Mouse (Mus musculus): ENCODE data around the gene Tgfa. TPM values are rescaled to one million over a fixed set of nuclear protein-coding genes. Genes with fewer than 3 reads are reported as not detected.

The Tgfa gene
- polyA plus RNA-seq, 1 experiment from 2014 or later: 2.2 TPM

DNA sequence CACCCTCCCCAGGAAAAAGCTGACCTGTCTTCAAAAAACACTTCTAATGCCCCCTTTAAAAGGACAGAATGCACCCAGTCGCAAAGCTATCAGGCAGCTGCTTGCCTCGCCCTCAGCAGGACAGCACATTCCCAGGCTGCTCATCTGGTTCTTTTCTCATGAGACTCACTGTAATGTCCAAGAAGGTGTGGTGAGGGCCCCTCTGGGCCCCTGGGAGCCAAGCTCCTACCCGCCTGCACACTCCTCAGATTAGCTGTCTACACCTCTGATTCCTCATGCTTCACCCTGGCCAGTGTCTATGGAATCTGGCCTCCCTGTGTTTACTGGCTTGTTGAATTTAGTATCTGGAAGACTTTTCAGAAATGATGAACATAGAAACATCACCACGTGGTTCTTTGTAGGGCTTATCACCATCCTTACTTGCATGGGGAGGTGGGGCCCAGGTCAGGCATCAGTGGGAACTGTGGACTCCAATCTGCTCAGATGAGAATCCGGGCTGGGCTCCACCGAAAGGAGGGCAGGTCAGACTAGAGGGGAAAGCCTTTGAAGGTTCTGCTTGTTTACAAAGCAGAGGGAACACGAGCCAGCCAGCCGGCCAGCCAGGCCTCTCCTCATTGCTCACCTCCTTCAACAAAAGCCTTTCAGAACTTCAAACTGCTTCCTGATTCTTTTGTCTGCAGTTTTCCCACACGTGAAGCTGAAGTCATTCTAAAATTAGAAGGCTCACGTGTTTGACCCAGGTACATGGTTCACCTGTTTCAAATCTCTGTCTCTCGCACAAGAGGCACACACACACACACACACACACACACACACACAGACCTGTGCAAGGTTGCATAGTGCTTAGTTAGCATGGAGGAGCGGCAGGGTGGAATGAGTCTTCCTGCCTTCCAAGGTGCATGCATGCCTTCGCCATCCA lies 38.7 kb downstream of the Tgfa start:
- 38% methylated on average over 13 of the region's 13 CpGs for WGBS
- H3K9me3 ChIP-seq (ENCODE audit: control insufficient read depth, low read length): no peaks in the 10 kb centered on the region
- DNase-seq (ENCODE audit: low spot score) (no peak), ATAC-seq (ENCODE audit: insufficient read depth, low FRiP score, low TSS enrichment) (no peak)
- H3K27ac ChIP-seq (ENCODE audit: low read depth, low read length): no peak overlapping the region
- no peaks in the 10 kb centered on the region for H3K27me3 ChIP-seq (ENCODE audit: control insufficient read depth, insufficient read depth, low read length)
- no peak overlapping the region for H3K4me2 ChIP-seq (ENCODE audit: low read depth)
- no peak overlapping the region for H3K4me3 ChIP-seq (ENCODE audit: low read depth, low read length)
- H3K4me1 ChIP-seq (ENCODE audit: control insufficient read depth, insufficient read depth, low read length): no peaks in the 10 kb centered on the region
- no peaks in the 10 kb centered on the region for H3K36me3 ChIP-seq (ENCODE audit: control insufficient read depth, insufficient read depth, low read length)
- H3K9ac ChIP-seq (ENCODE audit: low read length): no peak overlapping the region

DNA sequence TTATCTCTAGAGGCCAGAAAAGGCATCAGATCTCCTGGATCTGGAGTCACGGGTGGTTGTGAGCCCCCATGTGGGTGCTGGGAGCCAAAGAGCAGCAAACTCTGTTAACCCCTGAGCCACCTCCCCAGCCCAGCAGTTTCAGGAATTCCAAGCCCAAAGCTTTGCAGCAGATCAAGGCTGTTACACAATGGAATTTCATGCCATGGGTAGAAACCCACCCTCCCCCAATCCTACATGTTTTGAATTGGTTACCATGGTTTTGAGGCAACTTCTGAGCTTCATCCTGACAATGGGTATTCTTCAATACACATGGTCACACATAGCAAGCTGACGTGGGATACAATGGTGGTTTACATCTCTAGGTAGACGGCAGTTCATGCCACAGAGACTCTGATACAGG lies 49.8 kb downstream of the Tgfa start:
- Histone ChIP-seq H3K4me1 (ENCODE audit: control insufficient read depth, insufficient read depth, low read length) (no peaks in the 10 kb centered on the region; the same call in 1 of the 2 replicates), H3K27ac (ENCODE audit: low read depth, low read length) (no peak overlapping the region), H3K36me3 (ENCODE audit: control insufficient read depth, insufficient read depth, low read length) (no peaks in the 10 kb centered on the region), H3K4me3 (ENCODE audit: low read depth, low read length) (no peak overlapping the region), H3K9me3 (ENCODE audit: control insufficient read depth, low read length) (no peaks in the 10 kb centered on the region), H3K4me2 (ENCODE audit: low read depth) (no peak overlapping the region), H3K9ac (ENCODE audit: low read length) (no peak overlapping the region), H3K27me3 (ENCODE audit: control insufficient read depth, insufficient read depth, low read length) (no peaks in the 10 kb centered on the region)
- 48% methylated on average over 3 of the region's 3 CpGs for WGBS
- ATAC-seq (ENCODE audit: insufficient read depth, low FRiP score, low TSS enrichment): no peak
- no peak for DNase-seq (ENCODE audit: low spot score)

DNA sequence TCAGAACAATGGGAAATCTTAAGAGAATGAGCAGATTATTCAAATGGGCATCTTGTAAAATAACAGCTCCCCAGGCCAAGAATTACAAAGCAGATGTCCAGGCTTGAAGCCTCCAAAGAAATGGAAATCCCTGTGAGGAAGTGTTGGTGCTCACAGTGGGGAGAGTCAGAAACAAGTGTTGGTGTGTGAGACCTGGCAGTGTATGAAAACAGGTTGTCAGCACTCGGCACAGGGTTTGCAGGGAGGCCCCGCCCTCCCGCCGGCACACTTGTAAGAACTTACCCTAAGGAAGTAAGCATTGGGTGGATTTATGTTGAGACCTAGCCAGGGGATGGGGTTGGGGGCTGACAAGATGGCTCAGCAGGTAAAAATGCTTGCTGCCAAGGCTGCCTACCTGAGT lies 50.9 kb downstream of the Tgfa start:
- Histone ChIP-seq H3K9ac (ENCODE audit: low read length) (no peak overlapping the region), H3K9me3 (ENCODE audit: control insufficient read depth, low read length) (no peaks in the 10 kb centered on the region), H3K27me3 (ENCODE audit: control insufficient read depth, insufficient read depth, low read length) (no peaks in the 10 kb centered on the region), H3K4me1 (ENCODE audit: control insufficient read depth, insufficient read depth, low read length) (no peaks in the 10 kb centered on the region; the same call in 1 of the 2 replicates), H3K4me2 (ENCODE audit: low read depth) (no peak overlapping the region), H3K4me3 (ENCODE audit: low read depth, low read length) (no peak overlapping the region), H3K27ac (ENCODE audit: low read depth, low read length) (no peak overlapping the region), H3K36me3 (ENCODE audit: control insufficient read depth, insufficient read depth, low read length) (no peaks in the 10 kb centered on the region)
- ATAC-seq (ENCODE audit: insufficient read depth, low FRiP score, low TSS enrichment): no peak
- 48% methylated on average over 4 of the region's 4 CpGs for WGBS
- DNase-seq (ENCODE audit: low spot score): no peak

DNA sequence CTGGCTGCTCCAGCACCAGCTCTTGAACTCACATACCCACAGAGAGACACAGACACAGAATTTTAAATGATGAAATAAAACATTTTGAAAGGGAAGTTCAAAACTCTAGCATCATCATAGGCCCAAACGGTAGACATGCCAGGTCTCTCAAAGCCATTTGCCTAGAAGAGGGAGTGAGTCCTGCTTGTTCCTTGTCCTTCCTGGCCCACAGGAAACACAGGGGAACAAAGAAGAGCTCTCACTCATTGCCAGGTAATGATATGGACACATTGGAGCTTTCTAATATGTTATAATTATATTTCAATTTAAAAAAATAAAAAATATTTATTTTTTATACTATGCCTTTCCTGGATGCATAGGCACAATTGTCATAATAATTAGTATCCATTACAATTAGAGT lies 53.5 kb downstream of the Tgfa start:
- Histone ChIP-seq H3K27ac (ENCODE audit: low read depth, low read length) (no peak overlapping the region), H3K9me3 (ENCODE audit: control insufficient read depth, low read length) (no peaks in the 10 kb centered on the region)

DNA sequence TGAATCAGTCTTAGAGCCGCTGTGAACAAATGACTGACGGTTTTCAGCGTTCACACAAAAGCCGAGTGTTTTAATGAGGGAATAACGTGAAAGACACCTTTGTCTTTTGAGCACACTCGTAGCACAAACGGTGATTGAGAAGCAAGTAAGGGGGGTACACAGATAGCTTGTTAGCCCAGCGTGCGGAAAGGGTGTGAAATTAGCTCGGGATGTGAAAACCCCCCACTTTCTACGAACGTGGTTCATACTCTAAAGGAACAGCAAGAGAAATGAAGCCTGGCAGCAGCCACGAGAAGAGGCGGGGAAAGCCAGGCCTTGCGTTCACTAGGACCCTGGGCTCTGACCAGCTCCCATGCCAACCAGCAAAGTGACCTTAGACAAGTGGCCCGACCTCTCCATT lies 54.0 kb downstream of the Tgfa start:
- Histone ChIP-seq H3K27me3 (ENCODE audit: control insufficient read depth, insufficient read depth, low read length) (no peaks in the 10 kb centered on the region), H3K9me3 (ENCODE audit: control insufficient read depth, low read length) (no peaks in the 10 kb centered on the region), H3K4me1 (ENCODE audit: control insufficient read depth, insufficient read depth, low read length) (no peaks in the 10 kb centered on the region; the same call in 1 of the 2 replicates), H3K9ac (ENCODE audit: low read length) (no peak overlapping the region), H3K27ac (ENCODE audit: low read depth, low read length) (no peak overlapping the region), H3K36me3 (ENCODE audit: control insufficient read depth, insufficient read depth, low read length) (no peaks in the 10 kb centered on the region), H3K4me2 (ENCODE audit: low read depth) (no peak overlapping the region), H3K4me3 (ENCODE audit: low read depth, low read length) (no peak overlapping the region)
- DNase-seq (ENCODE audit: low spot score): peak; percentile 30
- 44% methylated on average over 16 of the region's 16 CpGs for WGBS
- ATAC-seq (ENCODE audit: insufficient read depth, low FRiP score, low TSS enrichment): no peak

More for the DNA sequence above, 53.5 kb downstream of the Tgfa start:
- Histone ChIP-seq H3K4me2 (ENCODE audit: low read depth) (no peak overlapping the region), H3K36me3 (ENCODE audit: control insufficient read depth, insufficient read depth, low read length) (no peaks in the 10 kb centered on the region), H3K4me1 (ENCODE audit: control insufficient read depth, insufficient read depth, low read length) (no peaks in the 10 kb centered on the region; the same call in 1 of the 2 replicates), H3K27me3 (ENCODE audit: control insufficient read depth, insufficient read depth, low read length) (no peaks in the 10 kb centered on the region), H3K9ac (ENCODE audit: low read length) (no peak overlapping the region), H3K4me3 (ENCODE audit: low read depth, low read length) (no peak overlapping the region)
- WGBS: 76% methylated on average over 1 of the region's 1 CpGs
- no peak for ATAC-seq (ENCODE audit: insufficient read depth, low FRiP score, low TSS enrichment)
- no peak for DNase-seq (ENCODE audit: low spot score)

DNA sequence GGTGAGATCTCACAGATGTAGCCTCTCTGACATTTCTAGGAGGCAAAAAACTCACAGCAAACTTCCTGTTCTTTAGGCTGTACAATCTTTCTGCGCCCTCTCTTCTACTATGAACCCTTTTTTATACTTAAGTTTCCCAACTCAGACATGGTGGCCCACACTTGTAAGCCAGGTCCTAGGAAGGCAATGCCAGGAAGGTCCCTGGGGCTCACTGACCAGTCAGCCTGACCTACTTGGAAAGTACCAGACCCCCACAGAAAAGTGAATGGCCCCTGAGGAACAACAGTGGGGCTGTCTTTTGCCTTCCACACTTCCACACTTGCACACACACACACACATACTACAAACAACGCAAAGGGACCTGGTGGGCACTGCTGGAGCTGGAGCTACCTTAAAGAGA lies 55.2 kb downstream of the Tgfa start:
- Histone ChIP-seq H3K27ac (ENCODE audit: low read depth, low read length) (no peak overlapping the region), H3K9ac (ENCODE audit: low read length) (no peak overlapping the region), H3K36me3 (ENCODE audit: control insufficient read depth, insufficient read depth, low read length) (no peaks in the 10 kb centered on the region), H3K4me1 (ENCODE audit: control insufficient read depth, insufficient read depth, low read length) (no peaks in the 10 kb centered on the region; the same call in 1 of the 2 replicates), H3K4me3 (ENCODE audit: low read depth, low read length) (no peak overlapping the region), H3K27me3 (ENCODE audit: control insufficient read depth, insufficient read depth, low read length) (no peaks in the 10 kb centered on the region), H3K4me2 (ENCODE audit: low read depth) (no peak overlapping the region), H3K9me3 (ENCODE audit: control insufficient read depth, low read length) (no peaks in the 10 kb centered on the region)
- DNase-seq (ENCODE audit: low spot score) (no peak), ATAC-seq (ENCODE audit: insufficient read depth, low FRiP score, low TSS enrichment) (no peak)
- WGBS: 98% methylated on average over 2 of the region's 2 CpGs

DNA sequence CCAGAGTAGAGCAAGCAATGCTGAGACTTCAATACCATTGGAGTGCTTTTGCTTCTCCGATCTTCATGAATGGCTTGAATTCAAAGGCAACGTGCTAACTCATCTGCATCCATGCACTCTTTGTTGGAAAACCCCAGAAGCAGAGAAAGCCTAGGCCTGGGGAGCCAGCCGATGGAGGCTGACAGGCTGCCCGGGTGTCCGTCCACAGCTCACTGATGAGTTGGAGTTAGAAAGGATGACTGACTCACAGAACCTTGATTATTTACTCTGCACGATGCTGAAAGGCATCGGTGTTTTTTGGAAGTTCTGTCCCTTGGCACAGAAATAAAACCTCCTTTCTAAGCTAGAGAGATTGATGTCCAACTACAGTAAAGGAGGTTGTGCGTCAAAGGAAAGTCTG lies 55.8 kb downstream of the Tgfa start:
- ATAC-seq (ENCODE audit: insufficient read depth, low FRiP score, low TSS enrichment) (no peak), DNase-seq (ENCODE audit: low spot score) (no peak)
- Histone ChIP-seq H3K27me3 (ENCODE audit: control insufficient read depth, insufficient read depth, low read length) (no peaks in the 10 kb centered on the region), H3K9ac (ENCODE audit: low read length) (no peak overlapping the region), H3K4me1 (ENCODE audit: control insufficient read depth, insufficient read depth, low read length) (no peaks in the 10 kb centered on the region; the same call in 1 of the 2 replicates), H3K4me3 (ENCODE audit: low read depth, low read length) (no peak overlapping the region), H3K36me3 (ENCODE audit: control insufficient read depth, insufficient read depth, low read length) (no peaks in the 10 kb centered on the region), H3K4me2 (ENCODE audit: low read depth) (no peak overlapping the region), H3K27ac (ENCODE audit: low read depth, low read length) (no peak overlapping the region), H3K9me3 (ENCODE audit: control insufficient read depth, low read length) (no peaks in the 10 kb centered on the region)
- WGBS: 78% methylated on average over 8 of the region's 8 CpGs

DNA sequence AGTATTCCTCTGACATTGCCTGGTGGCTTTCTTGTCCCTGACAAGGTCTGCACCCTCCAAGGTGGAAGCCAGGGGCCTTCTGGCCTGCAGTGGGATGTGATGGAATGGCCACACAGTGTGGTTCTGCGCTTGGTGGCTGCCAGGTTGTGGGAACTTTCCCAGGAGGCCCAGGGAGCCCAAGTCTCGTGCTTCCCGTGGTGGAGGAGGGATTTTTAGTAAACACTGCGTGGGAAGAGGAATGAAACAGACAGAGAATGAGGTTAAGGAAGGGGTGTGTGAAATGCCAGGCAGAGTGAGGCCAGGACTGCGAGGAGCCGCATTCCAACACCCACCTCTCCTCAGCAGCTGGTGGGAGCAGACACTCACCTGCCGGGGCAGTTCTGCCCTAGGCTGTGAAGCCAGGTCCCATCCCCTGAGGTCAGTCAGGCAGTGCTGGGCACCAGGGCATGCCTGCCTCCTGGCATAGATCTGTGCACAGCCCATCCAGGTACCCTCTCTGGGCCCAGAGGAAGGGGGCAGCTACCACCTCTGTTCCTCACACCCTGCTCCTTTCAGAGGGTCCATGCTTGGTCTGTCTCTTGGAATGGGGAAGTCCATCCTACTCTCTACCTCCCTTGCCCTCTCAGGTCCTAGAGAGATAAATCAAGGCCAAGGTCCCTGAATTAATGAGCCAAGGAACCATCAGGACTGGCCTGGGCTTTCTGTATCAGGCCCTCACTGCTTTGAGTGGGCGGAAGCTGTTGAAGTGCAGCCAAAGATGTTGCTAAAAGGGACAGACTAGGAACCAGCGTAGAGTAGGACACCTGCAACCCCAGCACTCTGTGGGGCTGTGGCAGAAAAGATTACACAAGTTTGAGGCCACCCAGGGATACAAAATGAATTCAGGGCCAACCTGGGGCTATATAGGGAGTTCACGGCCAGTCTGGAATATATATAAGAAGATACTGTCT lies 57.4 kb downstream of the Tgfa start:
- H3K9ac ChIP-seq (ENCODE audit: low read length): no peak overlapping the region
- no peaks in the 10 kb centered on the region for H3K27me3 ChIP-seq (ENCODE audit: control insufficient read depth, insufficient read depth, low read length)
- no peaks in the 10 kb centered on the region for H3K9me3 ChIP-seq (ENCODE audit: control insufficient read depth, low read length)
- H3K27ac ChIP-seq (ENCODE audit: low read depth, low read length): no peak overlapping the region
- H3K4me1 ChIP-seq (ENCODE audit: control insufficient read depth, insufficient read depth, low read length): no peaks in the 10 kb centered on the region; the same call in 1 of the 2 replicates
- no peak overlapping the region for H3K4me3 ChIP-seq (ENCODE audit: low read depth, low read length)
- no peak overlapping the region for H3K4me2 ChIP-seq (ENCODE audit: low read depth)
- WGBS: 81% methylated on average over 10 of the region's 10 CpGs
- DNase-seq (ENCODE audit: low spot score) (no peak), ATAC-seq (ENCODE audit: insufficient read depth, low FRiP score, low TSS enrichment) (no peak)
- no peaks in the 10 kb centered on the region for H3K36me3 ChIP-seq (ENCODE audit: control insufficient read depth, insufficient read depth, low read length)

Data from neural tube, embryonic 11.5 days (tissue).